Mouse (Mus musculus) heart, postnatal 0 days (tissue): ENCODE results near the gene 4930564D02Rik. TPM values are rescaled to one million over a fixed set of nuclear protein-coding genes. Genes with fewer than 3 reads are reported as not detected.

ENCODE experiments used
- ATAC-seq: fragments of 200-750 bp; cut with Nextera tagmentation; 2 replicates; pipeline ENCODE4 v1.8.0; 2017; ENCODE audit warnings: low read depth, moderate number of reproducible peaks, moderate library complexity; ENCODE audit not compliant: insufficient read depth
- DNase-seq: peaks from one replicate; pipeline ENCODE4 v3.0.0-alpha.2; 2016; ENCODE audit warnings: low spot score
- H3K27ac ChIP-seq: fragments of 300-500 bp; sonication (generic); 2 replicates; pipeline ENCODE4 v1.5.1; 2014; ENCODE audit warnings: low read depth, mild to moderate bottlenecking
- H3K27me3 ChIP-seq: fragments of 300-500 bp; sonication (generic); 2 replicates; pipeline ENCODE4 v1.6.1; 2014; ENCODE audit warnings: low read length, mixed read lengths; ENCODE audit not compliant: control insufficient read depth, insufficient read depth
- H3K36me3 ChIP-seq: fragments of 300-500 bp; sonication (generic); replicated peaks from 2 replicates; pipeline ENCODE4 v1.6.1; 2014; ENCODE audit warnings: low read length, mixed read lengths; ENCODE audit not compliant: control insufficient read depth, insufficient read depth
- H3K4me1 ChIP-seq: fragments of 300-500 bp; sonication (generic); 2 replicates; pipeline ENCODE4 v1.6.1; 2014; ENCODE audit warnings: antibody characterized with exemption; ENCODE audit not compliant: control insufficient read depth, insufficient read depth
- H3K4me2 ChIP-seq: fragments of 300-500 bp; sonication (generic); 2 replicates; pipeline ENCODE4 v1.6.1; 2014; ENCODE audit warnings: low read depth, mild to moderate bottlenecking, low read length, moderate library complexity
- H3K4me3 ChIP-seq: fragments of 300-500 bp; sonication (generic); 2 replicates; pipeline ENCODE4 v1.5.1; 2014; ENCODE audit warnings: low read depth, low read length
- H3K9ac ChIP-seq: fragments of 300-500 bp; sonication (generic); replicated peaks from 2 replicates; pipeline ENCODE4 v1.6.1; 2014; ENCODE audit warnings: low read depth, low read length, mixed read lengths
- H3K9me3 ChIP-seq: fragments of 300-500 bp; sonication (generic); replicated peaks from 2 replicates; pipeline ENCODE4 v1.6.1; 2016; ENCODE audit warnings: low read length; ENCODE audit not compliant: control insufficient read depth
- CTCF ChIP-seq: IDR thresholded peaks from 2 replicates; pipeline ENCODE4 v1.5.1; 2016; ENCODE audit warnings: antibody characterized with exemption, control low read depth, low read depth
- EP300 ChIP-seq: IDR thresholded peaks from 2 replicates; pipeline ENCODE4 v1.6.1; 2016; ENCODE audit warnings: antibody characterized with exemption, low read depth
- WGBS: fragments of 180-500 bp; shearing (Covaris S2); extraction: QIAGEN DNeasy Blood & Tissue Kit; methylation state at CpG from one replicate; pipeline ENCODE4 v1.1.7; 2014; 5-methylcytosine and 5-hydroxymethylcytosine counted together
- polyA plus RNA-seq: library from polyadenylated mRNA; unstranded; fragments of >200 nt; fragmentation: Nextera tagmentation; extraction: Ambion mirVana; gene quantifications from 2 replicates; pipeline ENCODE4 v1.2.1, GENCODE M21; 2015
- total RNA-seq: library from RNA; depleted of rRNA; stranded (reverse); fragments of >200 nt; gene quantifications from 2 replicates; pipeline ENCODE4 v1.2.3, GENCODE M21; 2014; ENCODE audit warnings: low replicate concordance

The 4930564D02Rik gene
- total and polyA plus RNA-seq, 2 experiments from 2014 or later, result not detected

DNA sequence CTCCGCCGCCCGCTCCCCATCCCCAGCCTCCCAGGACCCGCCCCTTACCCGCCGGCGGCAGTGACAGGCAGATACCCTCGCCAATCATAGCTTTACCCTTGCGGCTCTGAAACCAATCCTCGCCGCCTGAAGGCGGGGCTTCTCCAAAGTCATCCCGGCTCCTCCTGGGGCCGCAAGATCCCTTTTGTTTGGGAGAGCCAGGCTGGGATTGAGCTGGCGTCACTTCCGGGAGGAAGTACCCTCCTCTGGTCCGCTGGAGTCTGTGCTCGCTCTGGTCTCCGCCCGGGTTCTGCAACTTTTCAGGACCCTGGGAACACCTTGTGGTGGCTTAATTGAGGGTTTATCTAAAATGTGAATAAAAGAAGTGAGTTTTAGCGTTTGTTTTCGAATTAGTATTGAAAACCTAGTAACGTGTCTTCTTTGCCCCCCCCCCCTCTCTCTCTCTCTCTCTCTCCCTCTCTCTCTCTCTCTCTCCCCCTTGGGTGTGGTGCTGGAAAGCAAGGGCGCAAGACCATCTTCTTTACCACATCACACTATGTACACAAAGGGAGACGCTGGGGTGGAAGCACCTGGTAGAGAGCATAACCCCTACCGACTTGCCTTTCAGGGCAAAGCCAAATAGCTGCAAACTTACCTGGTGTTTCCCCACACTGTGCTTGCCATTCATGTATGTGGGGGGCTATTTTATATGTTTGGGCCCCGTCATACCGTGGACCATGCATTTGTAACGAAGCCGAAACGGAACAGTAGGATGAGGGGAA is 13.5 kb upstream of the 4930564D02Rik start, which contains the start of gene Cttnbp2nl:
Cttnbp2nl (minus strand) TSS at position 210 of the 761 bp plus-strand sequence.
- WGBS, result 1% methylated on average over 31 of the region's 31 CpGs
- Histone ChIP-seq H3K36me3 (no peaks in the 10 kb centered on the region), H3K27ac (peak within 1 kb of the TSS; percentile 94), H3K4me3 (peak within 1 kb of the TSS; percentile 74), H3K4me1 (peaks cover 37% of the 10 kb centered on the region), H3K9me3 (no peaks in the 10 kb centered on the region), H3K27me3 (no peaks in the 10 kb centered on the region), H3K9ac (peak within 1 kb of the TSS; percentile 87), H3K4me2 (peak within 1 kb of the TSS; percentile 83)
- peak; percentile 93 for ATAC-seq
- peak; percentile 98 for DNase-seq
- TF ChIP-seq EP300 (peak; percentile 25; the same call in 1 of the 2 replicates), CTCF (no peak)

DNA sequence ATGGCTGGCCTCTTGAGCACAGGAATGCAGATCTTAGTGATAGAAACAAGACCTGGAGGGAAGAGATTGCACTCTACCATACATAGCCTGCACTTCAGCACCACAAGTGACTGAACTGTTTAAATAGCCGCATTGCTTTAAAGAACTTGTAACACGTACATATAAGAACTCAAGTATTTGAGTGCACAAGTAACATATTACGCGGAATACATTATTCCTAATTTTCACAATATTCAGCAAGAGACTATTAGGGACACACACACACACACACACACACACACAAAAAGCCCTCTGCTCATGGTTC is 13.0 kb upstream of the 4930564D02Rik start:
- 54% methylated on average over 4 of the region's 4 CpGs for WGBS
- DNase-seq, result no peak
- Histone ChIP-seq H3K36me3 (no peaks in the 10 kb centered on the region), H3K9ac (0 out of 2 replicates have a peak overlapping the region, but pooled peaks have one; percentile 34), H3K9me3 (no peaks in the 10 kb centered on the region), H3K27me3 (no peaks in the 10 kb centered on the region), H3K4me3 (peak overlapping the region; percentile 74), H3K4me1 (peaks cover 32% of the 10 kb centered on the region), H3K27ac (peak overlapping the region; percentile 94), H3K4me2 (peak overlapping the region; percentile 83)
- no peak for ATAC-seq
- no peak for TF ChIP-seq EP300
- TF ChIP-seq CTCF, result no peak

DNA sequence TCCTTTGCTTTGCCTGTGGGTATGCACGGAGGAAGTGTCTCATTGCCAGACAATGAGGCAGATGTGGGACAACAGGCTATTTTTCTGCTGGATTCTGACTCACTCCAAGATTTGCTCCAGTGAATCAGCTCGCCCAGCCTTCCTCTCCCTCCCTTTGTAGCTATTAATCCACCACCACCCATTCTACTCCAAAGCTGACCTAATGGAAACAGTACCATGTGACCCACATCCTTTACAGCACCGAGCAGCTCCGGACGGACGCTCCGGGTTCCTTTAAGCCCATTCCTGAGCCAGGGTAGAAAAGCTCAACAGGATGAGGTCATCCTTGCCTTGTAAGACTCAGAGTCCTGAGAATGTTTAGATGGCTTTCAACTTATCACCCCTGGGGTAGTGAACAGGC is 11.7 kb upstream of the 4930564D02Rik start:
- peak overlapping the region; percentile 51 for H3K4me2 ChIP-seq
- ATAC-seq, result peak; percentile 70
- peak overlapping the region; percentile 94 for H3K27ac ChIP-seq
- WGBS, result 6% methylated on average over 7 of the region's 7 CpGs
- 0 out of 2 replicates have a peak overlapping the region, but pooled peaks have one; percentile 29 for H3K9ac ChIP-seq
- H3K4me1 ChIP-seq, result peaks cover 26% of the 10 kb centered on the region
- no peaks in the 10 kb centered on the region for H3K36me3 ChIP-seq
- TF ChIP-seq CTCF (no peak), EP300 (peak; percentile 86; the same call in 1 of the 2 replicates)
- H3K9me3 ChIP-seq, result no peaks in the 10 kb centered on the region
- H3K4me3 ChIP-seq, result 0 out of 2 replicates have a peak overlapping the region, but pooled peaks have one; percentile 10
- DNase-seq, result peak; percentile 90
- H3K27me3 ChIP-seq, result no peaks in the 10 kb centered on the region

DNA sequence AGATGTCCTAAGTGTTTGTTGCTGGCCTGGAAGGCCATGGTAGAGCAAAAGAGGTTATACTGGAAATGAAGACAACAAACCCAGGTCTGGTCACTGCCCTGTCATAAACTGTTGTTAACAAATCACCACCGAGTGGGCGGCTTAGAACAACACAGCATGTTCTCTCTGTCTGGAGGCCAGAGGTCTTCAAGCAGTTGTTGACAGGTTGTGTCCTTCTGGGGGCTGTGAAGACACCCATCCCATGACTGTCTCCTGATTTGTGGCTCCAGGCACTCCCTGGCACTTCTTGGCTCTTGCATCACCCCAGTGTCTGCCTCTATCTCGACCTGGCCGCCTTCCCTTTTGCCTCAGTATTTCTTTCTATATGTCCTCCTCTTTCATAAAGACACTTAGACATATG is 11.0 kb upstream of the 4930564D02Rik start:
- no peak for ATAC-seq
- H3K4me1 ChIP-seq, result peaks cover 23% of the 10 kb centered on the region

DNA sequence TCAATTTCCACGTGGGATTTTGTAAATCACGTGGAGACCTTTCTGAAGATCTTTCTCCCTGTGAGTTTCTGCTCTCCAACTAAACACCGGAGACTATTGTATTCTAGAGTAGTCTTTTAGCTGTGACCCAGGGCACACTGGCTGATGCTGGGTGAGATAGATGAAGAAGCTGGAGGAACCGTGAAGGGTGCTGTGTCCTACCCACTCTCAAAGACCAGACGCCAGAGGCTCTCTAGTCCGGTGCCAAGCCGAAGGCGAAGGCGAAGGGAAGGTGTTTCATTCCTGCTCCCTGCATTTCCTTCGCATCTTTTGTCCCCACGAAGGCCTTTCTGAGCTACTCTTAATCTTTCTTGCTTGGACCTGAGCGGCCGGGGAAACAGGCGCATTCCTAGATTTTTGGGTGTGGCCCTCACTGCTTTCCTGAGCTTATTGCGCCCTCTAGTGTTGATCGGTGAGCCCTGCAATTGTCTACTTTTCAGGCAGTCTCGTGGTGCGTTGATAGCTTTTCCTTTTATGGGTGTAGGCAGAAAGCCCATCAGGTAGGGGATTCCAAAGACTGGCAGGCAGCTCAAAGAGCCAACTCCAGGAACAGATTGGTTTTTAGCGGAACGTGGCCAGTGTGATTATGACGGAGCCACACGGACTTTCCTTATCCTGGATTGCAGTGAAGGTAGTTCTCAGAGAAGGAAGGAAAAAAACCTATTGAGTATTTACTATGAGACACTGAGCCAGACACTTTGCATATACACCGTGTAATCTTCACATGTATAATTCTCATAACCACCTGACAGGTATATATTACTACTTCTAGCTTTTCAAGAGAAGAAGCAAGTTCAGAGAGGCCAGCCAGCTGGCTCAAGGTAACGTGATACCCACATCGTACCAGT is 7.8 kb upstream of the 4930564D02Rik start:
- 11% methylated on average over 25 of the region's 25 CpGs for WGBS
- peak overlapping the region; percentile 58 for H3K4me2 ChIP-seq
- H3K27me3 ChIP-seq, result no peaks in the 10 kb centered on the region
- DNase-seq, result peak; percentile 86
- no peaks in the 10 kb centered on the region for H3K36me3 ChIP-seq
- no peak overlapping the region for H3K27ac ChIP-seq
- ATAC-seq, result peak; percentile 34; the same call in 1 of the 2 replicates
- no peak overlapping the region for H3K9ac ChIP-seq
- peaks cover 10% of the 10 kb centered on the region for H3K4me1 ChIP-seq
- no peaks in the 10 kb centered on the region for H3K9me3 ChIP-seq
- H3K4me3 ChIP-seq, result peak overlapping the region; percentile 30
- no peak for TF ChIP-seq EP300
- peak; percentile 99 for TF ChIP-seq CTCF

More for the DNA sequence above, 11.0 kb upstream of the 4930564D02Rik start:
- peak overlapping the region; percentile 94 for H3K27ac ChIP-seq
- WGBS, result 23% methylated on average over 4 of the region's 4 CpGs
- H3K4me2 ChIP-seq, result no peak overlapping the region
- no peaks in the 10 kb centered on the region for H3K27me3 ChIP-seq
- no peak overlapping the region for H3K4me3 ChIP-seq
- no peaks in the 10 kb centered on the region for H3K9me3 ChIP-seq
- H3K9ac ChIP-seq, result no peak overlapping the region
- no peaks in the 10 kb centered on the region for H3K36me3 ChIP-seq
- DNase-seq, result no peak
- TF ChIP-seq CTCF (no peak), EP300 (no peak)
